Mouse (Mus musculus) cerebellum, adult 8-10 months (tissue): ENCODE data around the gene Selenbp1.

ENCODE experiments used
- DNase-seq: peaks from one replicate; pipeline ENCODE4 v3.0.0; 2022

Selenbp1 gene

GRCm38 (mm10) chr3:94987578-94987977 lies 54.7 kb downstream of the Selenbp1 start:
- DNase-seq = no peak

GRCm38 (mm10) chr3:94989159-94989761 lies 56.4 kb downstream of the Selenbp1 start:
- no peak for DNase-seq
